Mouse (Mus musculus) midbrain, postnatal 0 days (tissue): ENCODE data around the gene Chic2. TPM values are rescaled to one million over a fixed set of nuclear protein-coding genes. Genes with fewer than 3 reads are reported as not detected.

Source experiments
- ATAC-seq: fragments of 200-750 bp; cut with Nextera tagmentation; 2 replicates; pipeline ENCODE4 v1.8.0; 2017; ENCODE audit warnings: moderate number of reproducible peaks, mild to moderate bottlenecking, moderate TSS enrichment, moderate library complexity; ENCODE audit not compliant: low FRiP score
- DNase-seq: peaks from one replicate; pipeline ENCODE4 v3.0.0-alpha.2; 2015; ENCODE audit warnings: low spot score
- H3K27ac ChIP-seq: fragments of 300-500 bp; sonication (generic); 2 replicates; pipeline ENCODE4 v1.5.1; 2014; ENCODE audit warnings: low read depth, mild to moderate bottlenecking, low read length, mixed read lengths
- H3K27me3 ChIP-seq: fragments of 300-500 bp; sonication (generic); 2 replicates; pipeline ENCODE4 v1.6.1; 2014; ENCODE audit warnings: low read length, control low read depth, mixed read lengths; ENCODE audit not compliant: insufficient read depth
- H3K36me3 ChIP-seq: fragments of 300-500 bp; sonication (generic); 2 replicates; pipeline ENCODE4 v1.6.1; 2014; ENCODE audit warnings: low read length, control low read depth, mixed read lengths; ENCODE audit not compliant: insufficient read depth
- H3K4me1 ChIP-seq: fragments of 300-500 bp; sonication (generic); 2 replicates; pipeline ENCODE4 v1.6.1; 2014; ENCODE audit warnings: mild to moderate bottlenecking, control low read depth, antibody characterized with exemption, low read length, mixed read lengths; ENCODE audit not compliant: insufficient read depth
- H3K4me2 ChIP-seq: fragments of 300-500 bp; sonication (generic); 2 replicates; pipeline ENCODE4 v1.6.1; 2014; ENCODE audit warnings: low read depth, mild to moderate bottlenecking, low read length, mixed read lengths; ENCODE audit not compliant: poor library complexity, severe bottlenecking
- H3K4me3 ChIP-seq: fragments of 300-500 bp; sonication (generic); 2 replicates; pipeline ENCODE4 v1.5.1; 2014; ENCODE audit warnings: low read depth, mild to moderate bottlenecking, low read length, moderate library complexity
- H3K9ac ChIP-seq: fragments of 300-500 bp; sonication (generic); replicated peaks from 2 replicates; pipeline ENCODE4 v1.6.1; 2014; ENCODE audit warnings: mild to moderate bottlenecking, low read length, moderate library complexity, mixed read lengths; ENCODE audit not compliant: poor library complexity, severe bottlenecking
- H3K9me3 ChIP-seq: fragments of 300-500 bp; sonication (generic); 2 replicates; pipeline ENCODE4 v1.6.1; 2016; ENCODE audit warnings: low read length, control low read depth
- CTCF ChIP-seq: IDR thresholded peaks from 2 replicates; pipeline ENCODE4 v1.5.1; 2016; ENCODE audit warnings: antibody characterized with exemption, mild to moderate bottlenecking
- WGBS: fragments of 180-500 bp; shearing (Covaris S2); extraction: QIAGEN DNeasy Blood & Tissue Kit; methylation state at CpG from one replicate; pipeline ENCODE4 v1.1.7; 2014; 5-methylcytosine and 5-hydroxymethylcytosine counted together
- polyA plus RNA-seq: library from polyadenylated mRNA; unstranded; fragments of >200 nt; fragmentation: Nextera tagmentation; extraction: Ambion mirVana; gene quantifications from 2 replicates; pipeline ENCODE4 v1.2.1, GENCODE M21; 2015
- total RNA-seq: library from RNA; depleted of rRNA; stranded (reverse); fragments of >200 nt; gene quantifications from 2 replicates; pipeline ENCODE4 v1.2.3, GENCODE M21; 2014; rRNA removed

Chic2 gene
- total RNA-seq (9.6 and 26.7 TPM in 2 replicates), polyA plus RNA-seq (23.9 and 31.4 TPM in 2 replicates)

GRCm38 (mm10) chr5:75044310-75044904, at the start of gene Chic2:
TSS of gene Chic2 (minus strand) at chr5:75044774.
- DNase-seq (peak; percentile 85), ATAC-seq (peak; percentile 94)
- H3K27me3 ChIP-seq = no peaks in the 10 kb centered on the region
- H3K4me2 ChIP-seq = peak within 1 kb of the TSS; percentile 88
- no peaks in the 10 kb centered on the region for H3K36me3 ChIP-seq
- TF ChIP-seq CTCF = no peak
- no peaks in the 10 kb centered on the region for H3K9me3 ChIP-seq
- under 1% methylated on average over 44 of the region's 90 CpGs for WGBS
- no peaks in the 10 kb centered on the region; the same call in 1 of the 2 replicates for H3K4me1 ChIP-seq
- H3K27ac ChIP-seq = peak within 1 kb of the TSS; percentile 80
- peak within 1 kb of the TSS; percentile 99 for H3K4me3 ChIP-seq
- peak within 1 kb of the TSS; percentile 96 for H3K9ac ChIP-seq

- H3K4me2 ChIP-seq = no peak overlapping the region
- peaks cover 3% of the 10 kb centered on the region; the same call in 1 of the 2 replicates for H3K4me1 ChIP-seq
- H3K36me3 ChIP-seq = no peaks in the 10 kb centered on the region
- ATAC-seq (no peak), DNase-seq (no peak)
- no peak for TF ChIP-seq CTCF
- no peak overlapping the region for H3K9ac ChIP-seq
- H3K27me3 ChIP-seq = peaks cover 63% of the 10 kb centered on the region
- no peaks in the 10 kb centered on the region for H3K9me3 ChIP-seq
- 30% methylated on average over 4 of the region's 4 CpGs for WGBS
- H3K4me3 ChIP-seq = no peak overlapping the region
- H3K27ac ChIP-seq = no peak overlapping the region
Measured at GRCm38 (mm10) chr5:75085906-75086305, 41.3 kb upstream of the Chic2 start.

DNA sequence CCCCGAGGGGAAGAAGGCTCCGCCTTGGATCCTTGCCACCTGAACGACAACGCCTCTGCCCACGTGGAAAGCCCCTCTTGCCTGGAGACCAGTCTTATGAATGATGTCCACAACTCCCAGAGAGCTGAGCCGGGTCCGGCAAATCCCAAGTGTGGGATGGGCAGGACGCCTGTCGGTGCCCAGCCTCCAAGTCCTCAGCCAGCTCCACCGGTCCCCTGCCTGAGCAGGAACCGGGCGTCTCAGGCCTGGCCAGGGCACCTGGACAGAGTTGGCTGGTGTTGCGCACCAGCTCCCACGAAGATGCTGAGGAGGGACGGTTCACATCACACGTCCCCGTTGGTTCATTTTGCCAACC, 40.9 kb upstream of the Chic2 start:
- Histone ChIP-seq H3K36me3 (no peaks in the 10 kb centered on the region), H3K9me3 (no peaks in the 10 kb centered on the region), H3K9ac (no peak overlapping the region), H3K4me3 (no peak overlapping the region), H3K27ac (no peak overlapping the region), H3K4me2 (no peak overlapping the region), H3K27me3 (peaks cover 67% of the 10 kb centered on the region), H3K4me1 (peaks cover 3% of the 10 kb centered on the region; the same call in 1 of the 2 replicates)
- DNase-seq (no peak), ATAC-seq (no peak)
- TF ChIP-seq CTCF = no peak
- 7% methylated on average over 15 of the region's 17 CpGs for whole genome bisulfite sequencing

DNA sequence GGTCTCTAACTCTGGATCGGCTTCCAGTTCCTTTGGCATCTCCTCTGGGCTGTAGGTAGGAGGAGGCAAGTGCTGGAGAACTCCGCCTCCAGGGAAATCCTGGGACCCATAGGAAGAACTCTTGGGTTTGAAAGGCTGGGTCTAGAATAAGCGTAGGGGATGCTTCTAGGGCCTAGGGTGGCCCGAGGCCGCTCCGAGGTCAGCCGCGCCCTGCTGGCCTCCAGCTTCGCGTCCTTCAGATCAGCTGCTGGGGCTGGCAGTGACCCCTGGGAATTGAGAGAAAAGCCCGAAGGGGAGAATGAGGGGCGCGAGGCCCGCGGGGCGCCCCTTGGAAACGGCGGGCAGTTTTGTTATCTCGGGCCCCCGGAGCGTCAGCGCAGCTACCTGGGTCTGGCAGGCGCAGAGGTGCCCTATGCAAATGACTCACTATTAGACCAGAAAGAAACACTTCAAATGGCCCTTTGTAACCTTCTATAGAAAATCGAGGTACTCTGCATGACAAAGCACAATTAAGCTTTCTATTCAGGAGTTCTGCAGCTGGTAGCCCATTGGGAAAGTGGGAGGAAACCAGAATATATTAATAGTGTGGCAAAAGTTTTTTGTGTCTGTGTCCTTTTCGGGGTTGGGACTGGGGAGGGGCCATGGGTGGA, 40.4 kb upstream of the Chic2 start:
- ATAC-seq (no peak), DNase-seq (no peak)
- H3K27ac ChIP-seq = no peak overlapping the region
- H3K4me3 ChIP-seq = no peak overlapping the region
- TF ChIP-seq CTCF = no peak
- H3K9me3 ChIP-seq = no peaks in the 10 kb centered on the region
- H3K27me3 ChIP-seq = peaks cover 71% of the 10 kb centered on the region
- 2% methylated on average over 25 of the region's 25 CpGs for WGBS
- no peak overlapping the region for H3K4me2 ChIP-seq
- no peak overlapping the region for H3K9ac ChIP-seq
- H3K4me1 ChIP-seq = peaks cover 3% of the 10 kb centered on the region; the same call in 1 of the 2 replicates
- H3K36me3 ChIP-seq = no peaks in the 10 kb centered on the region

- Histone ChIP-seq H3K27ac (no peak overlapping the region), H3K9ac (no peak overlapping the region), H3K4me1 (peaks cover 3% of the 10 kb centered on the region; the same call in 1 of the 2 replicates), H3K4me3 (no peak overlapping the region), H3K4me2 (no peak overlapping the region), H3K36me3 (no peaks in the 10 kb centered on the region), H3K9me3 (no peaks in the 10 kb centered on the region), H3K27me3 (peaks cover 76% of the 10 kb centered on the region)
- 2% methylated on average over 8 of the region's 8 CpGs for WGBS
- no peak for DNase-seq
- no peak for ATAC-seq
- TF ChIP-seq CTCF = no peak
Measured at GRCm38 (mm10) chr5:75084393-75084870, 39.9 kb upstream of the Chic2 start.
